Mouse (Mus musculus): ENCODE data around the gene Cacna2d3. TPM values are rescaled to one million over a fixed set of nuclear protein-coding genes. Genes with fewer than 3 reads are reported as not detected.
A peak's percentile ranks its signal among the peaks of the same experiment; 100 is the strongest.

Cacna2d3 gene
- polyA plus RNA-seq, 1 experiment from 2014 or later = 16.2 TPM

GRCm38 (mm10) chr14:29017883-29018282 is 703.8 kb downstream of the Cacna2d3 start, which contains the start of gene Lrtm1:
Gene Lrtm1 (plus strand): TSS chr14:29018208.
- ATAC-seq (ENCODE audit: low FRiP score) (peak; percentile 93), DNase-seq (ENCODE audit: low spot score, missing footprints) (peak; percentile 96)
- WGBS = 2% methylated on average over 5 of the region's 5 CpGs

GRCm38 (mm10) chr14:29015896-29016295 is 705.8 kb downstream of the Cacna2d3 start:
- 17% methylated on average over 5 of the region's 5 CpGs for WGBS
- H3K4me1 ChIP-seq (ENCODE audit: control insufficient read depth, insufficient read depth, low read length) = peaks cover 29% of the 10 kb centered on the region

More at GRCm38 (mm10) chr14:29017883-29018282, 703.8 kb downstream of the Cacna2d3 start, which contains the start of gene Lrtm1:
- Histone ChIP-seq H3K27ac (ENCODE audit: low read depth, low read length) (peak within 1 kb of the TSS; percentile 77), H3K4me1 (ENCODE audit: control insufficient read depth, insufficient read depth, low read length) (peaks cover 29% of the 10 kb centered on the region), H3K4me2 (peak within 1 kb of the TSS; percentile 23), H3K4me3 (ENCODE audit: low read depth, low read length) (peak within 1 kb of the TSS; percentile 3; the same call in 1 of the 2 replicates), H3K36me3 (ENCODE audit: control insufficient read depth, insufficient read depth, low read length) (no peaks in the 10 kb centered on the region), H3K9ac (ENCODE audit: low read length) (peak within 1 kb of the TSS; percentile 6; the same call in 1 of the 2 replicates), H3K27me3 (ENCODE audit: control insufficient read depth, insufficient read depth, low read length) (no peaks in the 10 kb centered on the region), H3K9me3 (ENCODE audit: control insufficient read depth, low read length) (no peaks in the 10 kb centered on the region)

GRCm38 (mm10) chr14:29014680-29015079 is 707.0 kb downstream of the Cacna2d3 start:
- H3K4me2 ChIP-seq = no peak overlapping the region
- H3K36me3 ChIP-seq (ENCODE audit: control insufficient read depth, insufficient read depth, low read length) = no peaks in the 10 kb centered on the region
- no peaks in the 10 kb centered on the region for H3K9me3 ChIP-seq (ENCODE audit: control insufficient read depth, low read length)
- 74% methylated on average over 2 of the region's 2 CpGs for WGBS
- ATAC-seq (ENCODE audit: low FRiP score) = no peak
- peaks cover 33% of the 10 kb centered on the region for H3K4me1 ChIP-seq (ENCODE audit: control insufficient read depth, insufficient read depth, low read length)
- H3K4me3 ChIP-seq (ENCODE audit: low read depth, low read length) = no peak overlapping the region
- no peak overlapping the region for H3K9ac ChIP-seq (ENCODE audit: low read length)
- no peak overlapping the region for H3K27ac ChIP-seq (ENCODE audit: low read depth, low read length)
- no peak for DNase-seq (ENCODE audit: low spot score, missing footprints)
- H3K27me3 ChIP-seq (ENCODE audit: control insufficient read depth, insufficient read depth, low read length) = no peaks in the 10 kb centered on the region

More at GRCm38 (mm10) chr14:29015896-29016295, 705.8 kb downstream of the Cacna2d3 start:
- H3K27me3 ChIP-seq (ENCODE audit: control insufficient read depth, insufficient read depth, low read length) = no peaks in the 10 kb centered on the region
- no peak overlapping the region for H3K4me2 ChIP-seq
- ATAC-seq (ENCODE audit: low FRiP score) (peak; percentile 75), DNase-seq (ENCODE audit: low spot score, missing footprints) (peak; percentile 95)
- no peak overlapping the region for H3K4me3 ChIP-seq (ENCODE audit: low read depth, low read length)
- no peaks in the 10 kb centered on the region for H3K36me3 ChIP-seq (ENCODE audit: control insufficient read depth, insufficient read depth, low read length)
- H3K9me3 ChIP-seq (ENCODE audit: control insufficient read depth, low read length) = no peaks in the 10 kb centered on the region
- peak overlapping the region; percentile 42 for H3K27ac ChIP-seq (ENCODE audit: low read depth, low read length)
- H3K9ac ChIP-seq (ENCODE audit: low read length) = no peak overlapping the region

GRCm38 (mm10) chr14:29013161-29013560 is 708.5 kb downstream of the Cacna2d3 start:
- Histone ChIP-seq H3K27ac (ENCODE audit: low read depth, low read length) (no peak overlapping the region), H3K9ac (ENCODE audit: low read length) (no peak overlapping the region), H3K9me3 (ENCODE audit: control insufficient read depth, low read length) (no peaks in the 10 kb centered on the region), H3K4me2 (no peak overlapping the region), H3K4me1 (ENCODE audit: control insufficient read depth, insufficient read depth, low read length) (peaks cover 24% of the 10 kb centered on the region), H3K4me3 (ENCODE audit: low read depth, low read length) (no peak overlapping the region), H3K27me3 (ENCODE audit: control insufficient read depth, insufficient read depth, low read length) (no peaks in the 10 kb centered on the region), H3K36me3 (ENCODE audit: control insufficient read depth, insufficient read depth, low read length) (no peaks in the 10 kb centered on the region)
- 87% methylated on average over 3 of the region's 3 CpGs for WGBS
- DNase-seq (ENCODE audit: low spot score, missing footprints) (no peak), ATAC-seq (ENCODE audit: low FRiP score) (no peak)

- DNase-seq (ENCODE audit: low spot score, missing footprints) (no peak), ATAC-seq (ENCODE audit: low FRiP score) (no peak)
- Histone ChIP-seq H3K4me3 (ENCODE audit: low read depth, low read length) (no peak overlapping the region), H3K27ac (ENCODE audit: low read depth, low read length) (no peak overlapping the region), H3K9ac (ENCODE audit: low read length) (no peak overlapping the region), H3K4me1 (ENCODE audit: control insufficient read depth, insufficient read depth, low read length) (peaks cover 9% of the 10 kb centered on the region; the same call in 1 of the 2 replicates), H3K4me2 (no peak overlapping the region), H3K27me3 (ENCODE audit: control insufficient read depth, insufficient read depth, low read length) (no peaks in the 10 kb centered on the region), H3K9me3 (ENCODE audit: control insufficient read depth, low read length) (no peaks in the 10 kb centered on the region), H3K36me3 (ENCODE audit: control insufficient read depth, insufficient read depth, low read length) (no peaks in the 10 kb centered on the region)
- WGBS = 92% methylated on average over 4 of the region's 4 CpGs
These were observed 712.0 kb downstream of the Cacna2d3 start for GRCm38 (mm10) chr14:29009644-29010043.

- H3K4me2 ChIP-seq = no peak overlapping the region
- ATAC-seq (ENCODE audit: low FRiP score) (no peak), DNase-seq (ENCODE audit: low spot score, missing footprints) (no peak)
- H3K36me3 ChIP-seq (ENCODE audit: control insufficient read depth, insufficient read depth, low read length) = no peaks in the 10 kb centered on the region
- H3K27me3 ChIP-seq (ENCODE audit: control insufficient read depth, insufficient read depth, low read length) = no peaks in the 10 kb centered on the region
- H3K9ac ChIP-seq (ENCODE audit: low read length) = no peak overlapping the region
- H3K27ac ChIP-seq (ENCODE audit: low read depth, low read length) = no peak overlapping the region
- WGBS = 90% methylated on average over 4 of the region's 5 CpGs
- no peaks in the 10 kb centered on the region for H3K9me3 ChIP-seq (ENCODE audit: control insufficient read depth, low read length)
- no peak overlapping the region for H3K4me3 ChIP-seq (ENCODE audit: low read depth, low read length)
- H3K4me1 ChIP-seq (ENCODE audit: control insufficient read depth, insufficient read depth, low read length) = peaks cover 2% of the 10 kb centered on the region; the same call in 1 of the 2 replicates
These were observed 716.3 kb downstream of the Cacna2d3 start for GRCm38 (mm10) chr14:29005228-29005840.

- Histone ChIP-seq H3K9me3 (ENCODE audit: control insufficient read depth, low read length) (no peaks in the 10 kb centered on the region), H3K27ac (ENCODE audit: low read depth, low read length) (no peak overlapping the region), H3K4me3 (ENCODE audit: low read depth, low read length) (no peak overlapping the region), H3K4me1 (ENCODE audit: control insufficient read depth, insufficient read depth, low read length) (no peaks in the 10 kb centered on the region), H3K36me3 (ENCODE audit: control insufficient read depth, insufficient read depth, low read length) (no peaks in the 10 kb centered on the region), H3K27me3 (ENCODE audit: control insufficient read depth, insufficient read depth, low read length) (no peaks in the 10 kb centered on the region), H3K9ac (ENCODE audit: low read length) (no peak overlapping the region), H3K4me2 (no peak overlapping the region)
- DNase-seq (ENCODE audit: low spot score, missing footprints) (no peak), ATAC-seq (ENCODE audit: low FRiP score) (no peak)
- 96% methylated on average over 3 of the region's 3 CpGs for whole genome bisulfite sequencing
These were observed 725.1 kb downstream of the Cacna2d3 start for GRCm38 (mm10) chr14:28996569-28996968.

- Histone ChIP-seq H3K27me3 (ENCODE audit: control insufficient read depth, insufficient read depth, low read length) (no peaks in the 10 kb centered on the region), H3K36me3 (ENCODE audit: control insufficient read depth, insufficient read depth, low read length) (no peaks in the 10 kb centered on the region), H3K9me3 (ENCODE audit: control insufficient read depth, low read length) (no peaks in the 10 kb centered on the region), H3K4me1 (ENCODE audit: control insufficient read depth, insufficient read depth, low read length) (no peaks in the 10 kb centered on the region), H3K27ac (ENCODE audit: low read depth, low read length) (no peak overlapping the region), H3K4me3 (ENCODE audit: low read depth, low read length) (no peak overlapping the region), H3K9ac (ENCODE audit: low read length) (no peak overlapping the region), H3K4me2 (no peak overlapping the region)
- 90% methylated on average over 7 of the region's 7 CpGs for WGBS
- no peak for ATAC-seq (ENCODE audit: low FRiP score)
- no peak for DNase-seq (ENCODE audit: low spot score, missing footprints)
These were observed 733.3 kb downstream of the Cacna2d3 start for GRCm38 (mm10) chr14:28988211-28988900.

- Histone ChIP-seq H3K27me3 (ENCODE audit: control insufficient read depth, insufficient read depth, low read length) (no peaks in the 10 kb centered on the region), H3K4me2 (no peak overlapping the region), H3K4me1 (ENCODE audit: control insufficient read depth, insufficient read depth, low read length) (no peaks in the 10 kb centered on the region), H3K4me3 (ENCODE audit: low read depth, low read length) (no peak overlapping the region), H3K9ac (ENCODE audit: low read length) (no peak overlapping the region), H3K9me3 (ENCODE audit: control insufficient read depth, low read length) (no peaks in the 10 kb centered on the region), H3K27ac (ENCODE audit: low read depth, low read length) (no peak overlapping the region), H3K36me3 (ENCODE audit: control insufficient read depth, insufficient read depth, low read length) (no peaks in the 10 kb centered on the region)
- DNase-seq (ENCODE audit: low spot score, missing footprints) (no peak), ATAC-seq (ENCODE audit: low FRiP score) (no peak)
- WGBS = 83% methylated on average over 2 of the region's 2 CpGs
These were observed 737.4 kb downstream of the Cacna2d3 start for GRCm38 (mm10) chr14:28984276-28984675.
